Mouse (Mus musculus): ENCODE data around the gene C2cd6. TPM values are rescaled to one million over a fixed set of nuclear protein-coding genes. Genes with fewer than 3 reads are reported as not detected.

The C2cd6 gene
- 0.06 TPM in 1 of 2 replicates, not detected in the other for polyA plus RNA-seq (2015; fragmentation: Nextera tagmentation; extraction: Ambion mirVana)

DNA sequence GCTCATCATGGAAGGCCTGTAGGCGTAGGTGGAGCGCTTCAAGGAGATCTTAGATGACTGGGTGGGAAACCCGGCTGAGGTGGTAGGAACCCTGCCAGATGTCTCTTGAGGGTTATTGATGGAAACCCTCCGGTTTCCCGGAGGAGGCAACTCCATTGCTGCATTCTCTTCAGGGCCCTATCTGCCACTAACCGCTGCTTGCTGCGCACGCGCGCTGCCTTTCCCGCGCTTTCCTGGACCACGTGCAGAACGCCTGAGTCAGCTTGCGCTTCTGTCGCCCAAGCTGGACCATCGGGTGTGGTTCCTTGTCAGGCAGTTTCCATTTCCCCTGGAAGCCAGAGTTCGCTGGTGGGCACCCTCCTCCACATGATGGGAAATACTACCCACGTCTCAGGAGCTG, at the start of gene C2cd6:
TSS of gene C2cd6 (minus strand) at position 196 of the 400 bp plus-strand sequence.
- Histone ChIP-seq H3K4me1 (ENCODE audit: control insufficient read depth, insufficient read depth, low read length) (no peaks in the 10 kb centered on the region), H3K27me3 (ENCODE audit: control insufficient read depth, insufficient read depth, low read length) (no peaks in the 10 kb centered on the region), H3K27ac (ENCODE audit: low read length) (no peak within 1 kb of the TSS), H3K4me3 (replicated peaks; ENCODE audit: low read length) (no peak within 1 kb of the TSS), H3K36me3 (ENCODE audit: control insufficient read depth, insufficient read depth, low read length) (no peaks in the 10 kb centered on the region), H3K4me2 (ENCODE audit: low read depth, low read length) (no peak within 1 kb of the TSS), H3K9me3 (replicated peaks; ENCODE audit: control insufficient read depth, low read length) (no peaks in the 10 kb centered on the region), H3K9ac (ENCODE audit: low read length) (no peak within 1 kb of the TSS)
- no peak for ATAC-seq (ENCODE audit: insufficient read depth, low FRiP score)
- WGBS: 87% methylated on average over 19 of the region's 19 CpGs

DNA sequence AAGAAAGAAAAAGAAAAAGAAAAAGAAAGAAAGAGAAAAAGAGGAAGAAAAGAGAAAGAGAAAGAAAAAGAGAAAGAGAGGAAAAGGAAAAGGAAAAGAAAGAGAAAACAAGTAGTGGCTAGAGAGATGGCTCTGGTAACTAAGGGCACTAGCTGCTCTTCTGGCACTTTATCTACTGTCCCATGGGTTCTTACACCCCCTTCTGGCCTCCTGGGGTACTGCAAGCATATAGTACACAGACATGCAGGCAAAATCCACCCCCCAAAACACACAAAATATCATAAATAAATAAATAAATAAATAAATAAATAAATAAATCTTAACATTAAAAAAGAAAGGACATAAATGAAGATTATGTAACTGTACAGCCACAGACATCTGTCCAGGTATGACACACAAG, 48.1 kb upstream of the C2cd6 start:
- Histone ChIP-seq H3K27ac (ENCODE audit: low read length) (no peak overlapping the region), H3K9me3 (replicated peaks; ENCODE audit: control insufficient read depth, low read length) (no peaks in the 10 kb centered on the region), H3K4me2 (ENCODE audit: low read depth, low read length) (no peak overlapping the region), H3K27me3 (ENCODE audit: control insufficient read depth, insufficient read depth, low read length) (no peaks in the 10 kb centered on the region), H3K9ac (ENCODE audit: low read length) (no peak overlapping the region), H3K4me3 (replicated peaks; ENCODE audit: low read length) (no peak overlapping the region), H3K36me3 (ENCODE audit: control insufficient read depth, insufficient read depth, low read length) (no peaks in the 10 kb centered on the region), H3K4me1 (ENCODE audit: control insufficient read depth, insufficient read depth, low read length) (no peaks in the 10 kb centered on the region)
- ATAC-seq (ENCODE audit: insufficient read depth, low FRiP score): no peak

DNA sequence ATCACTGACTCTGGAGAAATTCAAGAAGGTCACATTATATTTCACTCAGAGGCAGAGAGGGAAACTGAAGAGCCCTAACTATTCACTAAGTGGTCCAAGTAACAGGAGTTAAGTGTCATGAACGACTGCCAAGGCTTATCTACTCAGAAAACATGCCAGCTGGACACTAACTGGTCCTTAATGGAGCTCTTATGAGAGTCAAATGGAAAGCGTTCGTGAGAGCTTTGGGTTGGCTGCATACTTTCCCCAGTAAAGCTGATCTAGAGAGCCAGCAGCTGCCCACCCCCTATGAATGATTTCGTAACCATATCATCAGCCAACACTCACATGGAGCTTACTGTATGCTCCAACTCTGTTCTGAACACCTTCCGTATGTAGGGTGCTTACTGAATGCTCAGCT, 39.7 kb upstream of the C2cd6 start:
- Histone ChIP-seq H3K4me3 (replicated peaks; ENCODE audit: low read length) (no peak overlapping the region), H3K9ac (ENCODE audit: low read length) (no peak overlapping the region), H3K4me2 (ENCODE audit: low read depth, low read length) (no peak overlapping the region), H3K36me3 (ENCODE audit: control insufficient read depth, insufficient read depth, low read length) (no peaks in the 10 kb centered on the region), H3K27me3 (ENCODE audit: control insufficient read depth, insufficient read depth, low read length) (no peaks in the 10 kb centered on the region), H3K4me1 (ENCODE audit: control insufficient read depth, insufficient read depth, low read length) (no peaks in the 10 kb centered on the region), H3K9me3 (replicated peaks; ENCODE audit: control insufficient read depth, low read length) (no peaks in the 10 kb centered on the region), H3K27ac (ENCODE audit: low read length) (no peak overlapping the region)
- no peak for ATAC-seq (ENCODE audit: insufficient read depth, low FRiP score)
- WGBS: 62% methylated on average over 5 of the region's 5 CpGs

DNA sequence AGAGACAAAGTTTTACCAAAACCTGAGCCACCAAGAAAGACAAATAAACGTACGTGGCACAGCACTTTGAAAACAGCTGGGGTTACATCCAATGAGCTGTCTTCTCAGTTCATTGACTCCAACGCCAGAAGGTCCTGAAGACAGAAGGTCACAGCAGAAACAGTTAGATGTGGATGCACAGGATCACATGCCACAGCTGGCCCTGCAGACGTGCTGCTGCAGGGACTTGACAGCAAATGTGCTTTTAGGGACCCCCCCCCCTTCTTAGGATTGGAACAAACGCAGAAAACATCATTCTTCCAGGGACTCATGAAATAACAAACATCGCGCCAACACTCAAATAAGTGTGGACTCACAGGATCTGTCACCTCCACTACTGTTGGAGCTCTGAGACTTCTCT, 34.2 kb upstream of the C2cd6 start:
- Histone ChIP-seq H3K27ac (ENCODE audit: low read length) (no peak overlapping the region), H3K9ac (ENCODE audit: low read length) (no peak overlapping the region), H3K36me3 (ENCODE audit: control insufficient read depth, insufficient read depth, low read length) (no peaks in the 10 kb centered on the region), H3K9me3 (replicated peaks; ENCODE audit: control insufficient read depth, low read length) (no peaks in the 10 kb centered on the region), H3K27me3 (ENCODE audit: control insufficient read depth, insufficient read depth, low read length) (no peaks in the 10 kb centered on the region), H3K4me3 (replicated peaks; ENCODE audit: low read length) (no peak overlapping the region), H3K4me1 (ENCODE audit: control insufficient read depth, insufficient read depth, low read length) (no peaks in the 10 kb centered on the region), H3K4me2 (ENCODE audit: low read depth, low read length) (no peak overlapping the region)
- no peak for ATAC-seq (ENCODE audit: insufficient read depth, low FRiP score)
- 65% methylated on average over 7 of the region's 7 CpGs for WGBS

DNA sequence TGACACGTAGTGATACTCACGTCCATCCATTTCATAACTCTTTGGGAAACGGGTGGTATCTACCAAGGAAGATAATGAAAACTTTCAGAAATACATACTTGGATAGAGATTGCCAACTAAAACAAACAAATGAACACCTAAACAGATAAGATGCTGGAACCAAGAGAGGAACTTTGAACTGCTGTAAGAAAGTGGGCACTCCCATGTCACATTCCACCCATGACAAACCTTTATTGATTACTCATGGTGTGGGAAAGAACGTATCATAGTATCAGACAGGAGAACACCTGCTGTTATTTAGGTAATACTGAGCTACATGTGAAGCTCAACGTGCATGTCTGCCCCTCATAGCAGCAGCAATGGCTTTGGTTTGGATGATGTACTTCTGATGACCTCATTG, 30.9 kb upstream of the C2cd6 start:
- no peaks in the 10 kb centered on the region for H3K9me3 ChIP-seq (replicated peaks; ENCODE audit: control insufficient read depth, low read length)
- no peaks in the 10 kb centered on the region for H3K4me1 ChIP-seq (ENCODE audit: control insufficient read depth, insufficient read depth, low read length)
- H3K4me3 ChIP-seq (replicated peaks; ENCODE audit: low read length): no peak overlapping the region
- H3K27me3 ChIP-seq (ENCODE audit: control insufficient read depth, insufficient read depth, low read length): no peaks in the 10 kb centered on the region
- no peak overlapping the region for H3K4me2 ChIP-seq (ENCODE audit: low read depth, low read length)
- no peak overlapping the region for H3K9ac ChIP-seq (ENCODE audit: low read length)
- no peak overlapping the region for H3K27ac ChIP-seq (ENCODE audit: low read length)
- 58% methylated on average over 5 of the region's 5 CpGs for WGBS
- no peaks in the 10 kb centered on the region for H3K36me3 ChIP-seq (ENCODE audit: control insufficient read depth, insufficient read depth, low read length)
- no peak for ATAC-seq (ENCODE audit: insufficient read depth, low FRiP score)

DNA sequence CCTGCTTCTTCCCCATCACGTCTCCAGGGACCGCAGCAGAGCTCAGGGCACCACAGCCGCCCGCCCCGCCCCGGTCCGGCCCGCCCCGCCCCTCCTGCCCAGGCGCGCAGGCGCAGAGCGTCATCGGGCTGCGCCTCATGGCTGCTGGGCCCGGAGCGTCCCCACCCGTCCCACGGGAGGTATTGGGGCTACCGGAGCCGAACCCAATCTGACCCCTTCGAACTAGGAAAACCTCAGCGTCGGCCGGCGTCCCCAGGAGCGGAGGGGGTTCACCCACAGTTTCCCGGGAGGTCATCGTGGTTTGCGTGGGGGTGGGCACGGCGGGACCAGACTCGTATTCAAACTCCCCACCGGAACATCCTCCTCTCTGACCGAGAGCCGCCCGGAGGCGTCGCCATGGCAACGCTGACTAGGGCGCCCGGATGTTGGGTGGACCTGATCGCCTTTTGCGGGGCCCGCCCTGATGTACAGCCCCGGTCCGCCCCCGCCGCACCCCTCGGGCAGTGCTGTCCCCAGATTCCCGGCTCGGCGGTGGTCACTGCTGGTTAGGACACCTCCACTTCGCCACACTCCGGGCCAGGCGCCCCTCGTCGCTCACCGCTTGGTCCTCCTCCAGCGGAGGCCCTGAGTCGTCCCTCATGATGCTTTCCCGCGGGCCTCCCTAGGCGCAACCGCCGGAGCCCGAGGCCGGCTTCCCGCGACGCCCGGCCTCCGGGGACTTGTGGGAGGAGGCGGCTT, 25.2 kb upstream of the C2cd6 start, which contains the start of gene Tmem237:
TSS of gene Tmem237 (minus strand) at position 689 of the 738 bp plus-strand sequence.
- peak; percentile 97 for ATAC-seq (ENCODE audit: insufficient read depth, low FRiP score)
- under 1% methylated on average over 70 of the region's 74 CpGs for WGBS
- Histone ChIP-seq H3K9ac (ENCODE audit: low read length) (peak within 1 kb of the TSS; percentile 87), H3K27ac (ENCODE audit: low read length) (peak within 1 kb of the TSS; percentile 63), H3K9me3 (replicated peaks; ENCODE audit: control insufficient read depth, low read length) (no peaks in the 10 kb centered on the region), H3K36me3 (ENCODE audit: control insufficient read depth, insufficient read depth, low read length) (no peaks in the 10 kb centered on the region), H3K4me2 (ENCODE audit: low read depth, low read length) (peak within 1 kb of the TSS; percentile 62), H3K4me3 (replicated peaks; ENCODE audit: low read length) (peak within 1 kb of the TSS; percentile 79), H3K27me3 (ENCODE audit: control insufficient read depth, insufficient read depth, low read length) (no peaks in the 10 kb centered on the region), H3K4me1 (ENCODE audit: control insufficient read depth, insufficient read depth, low read length) (no peaks in the 10 kb centered on the region)

DNA sequence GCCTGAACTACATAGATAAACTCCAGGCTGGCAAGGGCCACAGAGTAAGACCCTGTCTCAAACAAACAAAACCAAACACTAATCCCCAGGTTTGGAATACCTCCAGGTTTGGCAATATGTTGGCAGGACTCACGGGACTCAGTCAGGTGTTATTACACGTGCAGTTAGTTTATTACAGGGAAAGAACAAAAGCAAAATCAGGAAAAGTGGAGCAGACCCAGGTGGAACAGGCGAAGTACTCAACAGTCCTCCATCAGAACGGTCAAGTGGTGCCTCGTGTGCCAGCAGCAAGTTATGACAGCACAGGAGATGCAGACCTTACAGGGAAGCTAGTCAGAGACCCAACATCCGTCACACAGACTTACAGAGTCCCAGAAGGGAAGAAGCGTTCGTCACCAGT, 15.8 kb upstream of the C2cd6 start:
- ATAC-seq (ENCODE audit: insufficient read depth, low FRiP score): no peak
- Histone ChIP-seq H3K4me3 (replicated peaks; ENCODE audit: low read length) (no peak overlapping the region), H3K9ac (ENCODE audit: low read length) (no peak overlapping the region), H3K4me2 (ENCODE audit: low read depth, low read length) (no peak overlapping the region), H3K4me1 (ENCODE audit: control insufficient read depth, insufficient read depth, low read length) (no peaks in the 10 kb centered on the region), H3K27ac (ENCODE audit: low read length) (no peak overlapping the region), H3K9me3 (replicated peaks; ENCODE audit: control insufficient read depth, low read length) (no peaks in the 10 kb centered on the region), H3K36me3 (ENCODE audit: control insufficient read depth, insufficient read depth, low read length) (no peaks in the 10 kb centered on the region), H3K27me3 (ENCODE audit: control insufficient read depth, insufficient read depth, low read length) (no peaks in the 10 kb centered on the region)
- WGBS: 75% methylated on average over 8 of the region's 8 CpGs

DNA sequence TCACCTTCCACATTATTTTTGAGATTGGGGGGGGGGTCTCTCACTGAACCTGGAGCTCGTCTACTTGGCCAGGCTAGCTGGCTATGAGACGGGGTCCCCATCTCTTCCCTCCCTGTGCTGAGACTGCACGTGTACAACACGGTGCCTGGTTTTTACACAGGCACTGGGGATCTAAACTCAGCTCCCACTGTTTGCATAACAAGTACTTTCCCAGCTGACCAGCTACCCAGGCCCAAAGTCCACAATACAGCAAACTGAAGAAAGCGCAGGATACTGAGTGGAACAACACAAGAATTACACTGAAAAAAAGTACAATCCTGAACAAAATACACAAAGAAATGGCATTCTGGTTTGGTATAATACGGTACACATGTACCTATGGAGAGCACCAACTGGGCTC, 7.4 kb upstream of the C2cd6 start:
- H3K9ac ChIP-seq (ENCODE audit: low read length): no peak overlapping the region
- H3K9me3 ChIP-seq (replicated peaks; ENCODE audit: control insufficient read depth, low read length): no peaks in the 10 kb centered on the region
- no peaks in the 10 kb centered on the region for H3K4me1 ChIP-seq (ENCODE audit: control insufficient read depth, insufficient read depth, low read length)
- no peak overlapping the region for H3K27ac ChIP-seq (ENCODE audit: low read length)
- no peaks in the 10 kb centered on the region for H3K36me3 ChIP-seq (ENCODE audit: control insufficient read depth, insufficient read depth, low read length)
- 89% methylated on average over 6 of the region's 6 CpGs for WGBS
- ATAC-seq (ENCODE audit: insufficient read depth, low FRiP score): no peak
- H3K4me3 ChIP-seq (replicated peaks; ENCODE audit: low read length): no peak overlapping the region
- no peak overlapping the region for H3K4me2 ChIP-seq (ENCODE audit: low read depth, low read length)
- H3K27me3 ChIP-seq (ENCODE audit: control insufficient read depth, insufficient read depth, low read length): no peaks in the 10 kb centered on the region

DNA sequence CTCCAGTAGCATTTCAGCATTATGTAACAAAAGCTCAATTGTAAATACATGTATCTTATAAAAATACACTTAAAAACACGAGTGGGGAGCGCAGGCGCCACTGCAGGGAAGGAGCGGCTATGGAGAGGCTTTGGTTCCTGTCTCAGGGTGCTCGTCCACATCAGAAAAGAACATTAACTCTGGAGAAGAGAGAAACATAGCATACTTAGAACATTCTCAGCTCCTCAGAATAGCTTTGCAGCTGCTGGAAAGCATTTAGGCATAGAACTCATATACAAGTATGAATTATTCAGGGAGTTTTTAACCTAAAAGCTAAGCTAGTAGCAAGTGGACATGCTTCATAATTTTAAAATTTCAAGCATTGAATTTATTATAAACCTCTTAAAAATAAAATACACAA, 6.3 kb upstream of the C2cd6 start:
- H3K4me3 ChIP-seq (replicated peaks; ENCODE audit: low read length): no peak overlapping the region
- H3K4me2 ChIP-seq (ENCODE audit: low read depth, low read length): no peak overlapping the region
- H3K9me3 ChIP-seq (replicated peaks; ENCODE audit: control insufficient read depth, low read length): no peaks in the 10 kb centered on the region
- no peak overlapping the region for H3K27ac ChIP-seq (ENCODE audit: low read length)
- no peaks in the 10 kb centered on the region for H3K36me3 ChIP-seq (ENCODE audit: control insufficient read depth, insufficient read depth, low read length)
- WGBS: 91% methylated on average over 5 of the region's 5 CpGs
- no peaks in the 10 kb centered on the region for H3K27me3 ChIP-seq (ENCODE audit: control insufficient read depth, insufficient read depth, low read length)
- H3K4me1 ChIP-seq (ENCODE audit: control insufficient read depth, insufficient read depth, low read length): no peaks in the 10 kb centered on the region
- ATAC-seq (ENCODE audit: insufficient read depth, low FRiP score): no peak
- H3K9ac ChIP-seq (ENCODE audit: low read length): no peak overlapping the region
